Mouse (Mus musculus): ENCODE measurements around the gene Klhl30. TPM values are rescaled to one million over a fixed set of nuclear protein-coding genes. Genes with fewer than 3 reads are reported as not detected.

The Klhl30 gene
- polyA plus RNA-seq, 1 experiment from 2014 or later: 0.41 TPM

DNA sequence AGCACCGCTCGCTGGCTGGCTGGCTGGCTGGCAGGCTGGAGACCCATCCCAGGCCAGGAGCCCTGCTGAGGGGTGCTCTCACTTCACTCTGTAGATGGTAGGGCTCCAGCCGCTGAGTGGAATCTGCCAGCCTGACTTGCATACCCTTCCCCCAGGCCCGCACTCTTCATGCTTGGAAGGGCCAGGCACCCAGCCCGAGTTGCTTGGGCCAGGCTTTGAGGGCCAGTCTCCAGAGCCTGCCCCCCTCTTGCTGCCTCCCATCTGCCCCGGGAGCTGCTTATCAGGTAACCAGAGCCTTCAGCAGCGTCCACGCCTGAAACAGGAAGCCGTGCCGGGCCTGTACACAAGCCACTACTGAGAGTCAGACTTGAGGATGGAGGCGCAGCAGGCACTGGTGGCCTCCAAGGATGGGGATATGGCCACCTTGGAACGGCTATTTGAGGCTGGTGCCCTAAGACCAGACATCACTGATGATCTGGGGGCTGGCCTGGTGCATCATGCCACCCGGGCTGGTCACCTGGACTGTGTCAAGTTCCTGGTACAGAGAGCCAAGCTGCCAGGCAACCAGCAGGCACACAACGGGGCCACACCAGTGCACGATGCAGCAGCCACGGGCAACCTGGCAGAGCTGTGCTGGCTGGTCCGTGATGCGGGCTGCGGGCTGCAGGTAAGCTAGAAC, 28.9 kb upstream of the Klhl30 start, which contains the start of gene Espnl:
Gene Espnl, plus strand, starts transcription at position 316 of the 679 bp plus-strand sequence.
- Histone ChIP-seq H3K9ac (replicated peaks; ENCODE audit: low read depth, low read length) (no peak within 1 kb of the TSS), H3K9me3 (ENCODE audit: control insufficient read depth, low read depth, low read length) (no peaks in the 10 kb centered on the region), H3K27me3 (ENCODE audit: control insufficient read depth, insufficient read depth, low read length) (no peaks in the 10 kb centered on the region), H3K4me2 (replicated peaks; ENCODE audit: low read depth, low read length) (no peak within 1 kb of the TSS), H3K36me3 (ENCODE audit: control insufficient read depth, insufficient read depth, low read length) (no peaks in the 10 kb centered on the region), H3K4me1 (ENCODE audit: control insufficient read depth, insufficient read depth, low read length) (no peaks in the 10 kb centered on the region), H3K27ac (ENCODE audit: low read length) (no peak within 1 kb of the TSS), H3K4me3 (ENCODE audit: low read depth, low read length) (no peak within 1 kb of the TSS)
- 55% methylated on average over 19 of the region's 19 CpGs for WGBS
- no peak for ATAC-seq (ENCODE audit: insufficient number of reproducible peaks, insufficient read depth, low FRiP score, low read depth)

DNA sequence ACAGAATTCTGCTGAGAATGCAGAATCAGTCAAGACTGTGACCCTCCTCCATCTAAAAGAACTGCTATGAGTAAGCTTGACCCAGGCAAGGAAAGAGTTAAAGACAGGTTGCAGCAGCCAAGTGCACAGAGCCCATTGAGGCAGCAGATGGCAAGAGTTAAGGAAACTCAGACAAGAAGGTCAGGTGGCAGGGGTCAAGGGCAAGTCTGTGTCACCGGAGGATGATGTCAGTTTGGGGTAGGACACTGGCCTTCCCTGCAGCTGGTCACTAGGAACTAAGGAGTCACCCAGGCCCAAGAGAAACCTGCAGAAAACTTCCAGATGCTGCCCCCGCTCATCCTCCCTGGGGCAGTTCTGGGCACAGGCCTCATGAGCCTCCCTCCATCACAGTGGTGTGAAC, 26.2 kb upstream of the Klhl30 start:
- H3K9ac ChIP-seq (replicated peaks; ENCODE audit: low read depth, low read length): no peak overlapping the region
- H3K4me1 ChIP-seq (ENCODE audit: control insufficient read depth, insufficient read depth, low read length): no peaks in the 10 kb centered on the region
- no peaks in the 10 kb centered on the region for H3K9me3 ChIP-seq (ENCODE audit: control insufficient read depth, low read depth, low read length)
- H3K36me3 ChIP-seq (ENCODE audit: control insufficient read depth, insufficient read depth, low read length): no peaks in the 10 kb centered on the region
- no peak overlapping the region for H3K27ac ChIP-seq (ENCODE audit: low read length)
- H3K27me3 ChIP-seq (ENCODE audit: control insufficient read depth, insufficient read depth, low read length): no peaks in the 10 kb centered on the region
- 67% methylated on average over 2 of the region's 2 CpGs for WGBS
- no peak for ATAC-seq (ENCODE audit: insufficient number of reproducible peaks, insufficient read depth, low FRiP score, low read depth)
- H3K4me3 ChIP-seq (ENCODE audit: low read depth, low read length): no peak overlapping the region
- no peak overlapping the region for H3K4me2 ChIP-seq (replicated peaks; ENCODE audit: low read depth, low read length)

DNA sequence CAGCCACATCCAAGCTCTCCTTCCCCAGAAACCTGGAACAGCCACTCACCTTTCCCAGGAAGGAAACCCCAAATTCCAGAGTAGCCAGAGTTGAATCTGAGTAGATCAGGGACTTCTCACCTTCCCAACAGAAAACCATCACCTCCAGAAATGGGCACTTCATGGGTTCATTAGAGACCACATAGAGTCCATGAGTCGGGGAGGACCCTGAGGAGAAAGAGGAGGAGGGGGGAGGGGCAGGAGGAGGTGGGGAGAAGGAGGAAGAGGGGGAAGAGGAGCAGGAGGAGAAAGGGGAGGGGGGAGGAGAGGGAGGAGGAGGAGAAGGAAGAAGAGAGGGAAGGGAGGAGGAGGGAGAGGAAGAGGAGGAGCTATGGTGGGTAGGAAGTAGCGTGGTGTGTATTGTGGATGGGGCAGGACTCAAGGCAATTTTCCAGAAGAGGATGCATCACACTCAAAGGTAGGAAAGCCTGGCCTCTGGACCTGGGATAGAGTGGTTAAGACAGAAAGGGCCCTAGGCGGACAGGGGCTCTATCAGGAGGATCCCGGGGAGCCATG, 25.3 kb upstream of the Klhl30 start:
- Histone ChIP-seq H3K4me2 (replicated peaks; ENCODE audit: low read depth, low read length) (no peak overlapping the region), H3K4me3 (ENCODE audit: low read depth, low read length) (no peak overlapping the region), H3K27me3 (ENCODE audit: control insufficient read depth, insufficient read depth, low read length) (no peaks in the 10 kb centered on the region), H3K9ac (replicated peaks; ENCODE audit: low read depth, low read length) (no peak overlapping the region), H3K36me3 (ENCODE audit: control insufficient read depth, insufficient read depth, low read length) (no peaks in the 10 kb centered on the region), H3K9me3 (ENCODE audit: control insufficient read depth, low read depth, low read length) (no peaks in the 10 kb centered on the region), H3K27ac (ENCODE audit: low read length) (no peak overlapping the region), H3K4me1 (ENCODE audit: control insufficient read depth, insufficient read depth, low read length) (no peaks in the 10 kb centered on the region)
- no peak for ATAC-seq (ENCODE audit: insufficient number of reproducible peaks, insufficient read depth, low FRiP score, low read depth)
- WGBS: 84% methylated on average over 4 of the region's 4 CpGs

DNA sequence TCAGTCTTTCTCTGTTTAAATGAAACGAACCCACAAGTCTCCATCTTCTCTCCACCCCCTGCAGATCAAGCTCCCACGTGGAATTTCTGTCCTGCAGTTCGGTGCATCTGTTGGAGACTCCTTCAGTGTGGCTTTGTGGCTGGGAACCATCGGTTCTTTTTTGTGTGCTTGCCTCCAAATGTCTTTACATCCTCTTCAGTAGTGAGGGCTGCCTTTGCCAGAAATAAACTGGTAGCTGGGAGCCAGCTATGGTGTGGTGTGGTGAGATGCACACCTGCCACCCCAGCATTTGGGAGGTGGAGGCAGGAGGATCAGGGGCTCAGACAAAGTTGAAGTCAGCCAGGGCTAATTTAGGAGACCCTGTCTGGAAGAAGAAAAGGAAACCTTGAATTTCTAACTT, 18.7 kb upstream of the Klhl30 start:
- Histone ChIP-seq H3K9me3 (ENCODE audit: control insufficient read depth, low read depth, low read length) (no peaks in the 10 kb centered on the region), H3K27me3 (ENCODE audit: control insufficient read depth, insufficient read depth, low read length) (no peaks in the 10 kb centered on the region), H3K4me3 (ENCODE audit: low read depth, low read length) (no peak overlapping the region), H3K9ac (replicated peaks; ENCODE audit: low read depth, low read length) (no peak overlapping the region), H3K4me1 (ENCODE audit: control insufficient read depth, insufficient read depth, low read length) (no peaks in the 10 kb centered on the region), H3K4me2 (replicated peaks; ENCODE audit: low read depth, low read length) (no peak overlapping the region), H3K27ac (ENCODE audit: low read length) (no peak overlapping the region), H3K36me3 (ENCODE audit: control insufficient read depth, insufficient read depth, low read length) (no peaks in the 10 kb centered on the region)
- ATAC-seq (ENCODE audit: insufficient number of reproducible peaks, insufficient read depth, low FRiP score, low read depth): no peak
- WGBS: 60% methylated on average over 4 of the region's 4 CpGs

DNA sequence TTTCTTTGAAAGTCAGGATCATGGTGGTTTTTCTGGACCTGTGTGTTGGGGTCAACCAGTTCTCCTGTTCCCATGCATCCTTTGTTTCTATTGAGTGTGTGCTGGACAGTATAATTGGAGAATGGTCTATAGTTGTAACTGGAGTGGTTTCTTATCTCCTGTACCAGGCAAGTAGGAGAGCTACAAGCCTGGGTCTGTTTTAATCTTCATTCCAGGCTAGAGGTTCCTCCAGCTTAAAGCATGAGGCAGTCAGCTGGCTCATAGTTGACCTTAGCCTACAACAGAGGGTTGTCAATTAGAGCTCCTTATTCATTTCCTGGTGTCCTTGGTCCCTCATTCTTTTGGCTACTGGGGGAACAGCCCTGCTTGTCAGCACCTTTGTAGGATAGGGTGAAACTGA, 17.2 kb upstream of the Klhl30 start:
- no peaks in the 10 kb centered on the region for H3K4me1 ChIP-seq (ENCODE audit: control insufficient read depth, insufficient read depth, low read length)
- no peaks in the 10 kb centered on the region for H3K36me3 ChIP-seq (ENCODE audit: control insufficient read depth, insufficient read depth, low read length)
- H3K9me3 ChIP-seq (ENCODE audit: control insufficient read depth, low read depth, low read length): no peaks in the 10 kb centered on the region
- no peaks in the 10 kb centered on the region for H3K27me3 ChIP-seq (ENCODE audit: control insufficient read depth, insufficient read depth, low read length)
- H3K9ac ChIP-seq (replicated peaks; ENCODE audit: low read depth, low read length): no peak overlapping the region
- H3K27ac ChIP-seq (ENCODE audit: low read length): no peak overlapping the region
- no peak overlapping the region for H3K4me2 ChIP-seq (replicated peaks; ENCODE audit: low read depth, low read length)
- no peak for ATAC-seq (ENCODE audit: insufficient number of reproducible peaks, insufficient read depth, low FRiP score, low read depth)
- no peak overlapping the region for H3K4me3 ChIP-seq (ENCODE audit: low read depth, low read length)

DNA sequence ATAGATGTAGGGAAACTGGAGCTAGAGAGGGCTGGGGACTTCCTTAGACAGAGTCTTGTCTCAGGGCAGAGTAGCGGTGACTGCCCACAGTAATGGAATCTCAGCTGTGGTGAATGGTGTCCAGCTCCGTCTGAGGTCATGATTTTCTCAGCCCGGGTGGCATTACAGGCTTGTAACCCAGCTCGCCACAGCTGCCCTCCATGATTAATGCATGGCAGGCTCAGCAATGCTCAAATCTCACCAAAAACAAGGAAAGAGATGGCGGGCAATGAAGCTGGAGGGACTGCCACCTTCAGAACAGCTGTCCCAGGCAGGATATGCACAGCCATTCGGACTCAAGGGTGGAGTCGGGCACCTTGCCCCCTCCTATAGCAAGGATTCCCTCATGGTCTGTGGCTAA, 13.5 kb upstream of the Klhl30 start:
- H3K36me3 ChIP-seq (ENCODE audit: control insufficient read depth, insufficient read depth, low read length): no peaks in the 10 kb centered on the region

DNA sequence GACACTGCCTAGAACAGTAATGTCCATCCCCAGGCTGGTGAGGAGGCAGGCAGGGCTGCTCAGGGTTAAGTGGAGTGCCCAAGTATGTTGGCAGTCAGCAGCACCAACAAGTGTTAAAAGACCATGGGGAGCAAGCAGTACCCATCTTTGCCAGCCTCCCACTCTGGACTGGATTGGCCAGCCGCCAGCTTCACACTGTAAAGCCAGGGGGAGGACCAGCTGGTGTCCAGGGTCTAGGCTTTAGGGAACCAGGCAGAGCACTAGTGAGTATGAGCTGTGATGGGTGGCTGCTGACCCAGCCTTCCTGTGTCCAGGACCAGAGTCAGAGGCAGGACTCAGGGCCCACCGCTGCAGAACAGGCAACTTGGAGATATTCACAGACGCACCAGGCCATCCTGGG, 6.8 kb upstream of the Klhl30 start:
- whole genome bisulfite sequencing: 87% methylated on average over 3 of the region's 3 CpGs
- ATAC-seq (ENCODE audit: insufficient number of reproducible peaks, insufficient read depth, low FRiP score, low read depth): no peak

More for the DNA sequence above, 13.5 kb upstream of the Klhl30 start:
- ATAC-seq (ENCODE audit: insufficient number of reproducible peaks, insufficient read depth, low FRiP score, low read depth): no peak
- Histone ChIP-seq H3K4me2 (replicated peaks; ENCODE audit: low read depth, low read length) (no peak overlapping the region), H3K27ac (ENCODE audit: low read length) (no peak overlapping the region), H3K27me3 (ENCODE audit: control insufficient read depth, insufficient read depth, low read length) (no peaks in the 10 kb centered on the region), H3K9me3 (ENCODE audit: control insufficient read depth, low read depth, low read length) (no peaks in the 10 kb centered on the region), H3K4me3 (ENCODE audit: low read depth, low read length) (no peak overlapping the region), H3K9ac (replicated peaks; ENCODE audit: low read depth, low read length) (no peak overlapping the region), H3K4me1 (ENCODE audit: control insufficient read depth, insufficient read depth, low read length) (no peaks in the 10 kb centered on the region)
- 88% methylated on average over 7 of the region's 7 CpGs for WGBS

DNA sequence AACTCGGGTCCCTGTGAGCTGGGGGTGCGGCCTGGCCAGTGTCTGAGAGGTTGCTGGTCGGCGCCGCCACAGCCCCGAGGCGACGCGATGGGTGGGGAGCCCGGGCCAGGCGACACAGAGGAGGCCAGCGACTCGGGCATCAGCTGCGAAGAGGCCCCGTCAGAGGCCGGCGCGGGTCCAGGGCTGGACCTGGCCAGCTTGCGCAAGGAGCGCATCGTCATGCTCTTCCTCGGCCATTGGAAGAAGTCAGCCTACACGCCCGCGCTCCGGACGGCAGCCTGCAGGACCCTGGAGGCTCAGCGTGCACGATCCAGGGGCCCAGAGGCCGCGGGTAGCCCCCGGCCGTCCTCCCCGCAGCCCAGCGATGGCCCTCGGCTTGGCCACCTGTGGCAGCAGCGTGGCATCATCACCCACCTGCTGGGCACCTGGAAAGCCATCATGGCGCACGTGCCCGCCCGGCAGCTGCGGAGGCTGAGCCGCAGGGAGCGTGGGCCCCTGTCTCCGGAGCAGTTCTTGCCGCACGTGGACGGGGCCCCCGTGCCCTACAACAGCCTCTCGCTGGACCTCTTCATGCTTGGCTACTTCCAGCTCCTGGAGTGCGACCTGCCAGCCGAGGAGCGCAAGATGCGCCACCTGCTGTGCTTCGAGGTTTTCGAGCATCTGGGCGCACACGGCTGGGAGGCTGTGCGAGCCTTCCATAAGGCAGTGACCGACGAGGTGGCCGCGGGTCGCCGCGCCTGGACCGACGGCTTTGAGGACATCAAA, 5.7 kb upstream of the Klhl30 start:
- H3K4me1 ChIP-seq (ENCODE audit: control insufficient read depth, insufficient read depth, low read length): peaks cover 10% of the 10 kb centered on the region; the same call in 1 of the 2 replicates
- no peaks in the 10 kb centered on the region for H3K9me3 ChIP-seq (ENCODE audit: control insufficient read depth, low read depth, low read length)
- WGBS: 5% methylated on average over 68 of the region's 68 CpGs
- H3K4me3 ChIP-seq (ENCODE audit: low read depth, low read length): peak overlapping the region; percentile 22
- ATAC-seq (ENCODE audit: insufficient number of reproducible peaks, insufficient read depth, low FRiP score, low read depth): no peak
- no peak overlapping the region for H3K27ac ChIP-seq (ENCODE audit: low read length)
- peak overlapping the region; percentile 29 for H3K4me2 ChIP-seq (replicated peaks; ENCODE audit: low read depth, low read length)
- no peaks in the 10 kb centered on the region for H3K36me3 ChIP-seq (ENCODE audit: control insufficient read depth, insufficient read depth, low read length)
- H3K27me3 ChIP-seq (ENCODE audit: control insufficient read depth, insufficient read depth, low read length): peaks cover 31% of the 10 kb centered on the region
- no peak overlapping the region for H3K9ac ChIP-seq (replicated peaks; ENCODE audit: low read depth, low read length)

More for the DNA sequence above, 6.8 kb upstream of the Klhl30 start:
- H3K4me3 ChIP-seq (ENCODE audit: low read depth, low read length): no peak overlapping the region
- H3K9ac ChIP-seq (replicated peaks; ENCODE audit: low read depth, low read length): no peak overlapping the region
- H3K36me3 ChIP-seq (ENCODE audit: control insufficient read depth, insufficient read depth, low read length): no peaks in the 10 kb centered on the region
- peaks cover 31% of the 10 kb centered on the region for H3K27me3 ChIP-seq (ENCODE audit: control insufficient read depth, insufficient read depth, low read length)
- H3K9me3 ChIP-seq (ENCODE audit: control insufficient read depth, low read depth, low read length): no peaks in the 10 kb centered on the region
- H3K27ac ChIP-seq (ENCODE audit: low read length): no peak overlapping the region
- peaks cover 10% of the 10 kb centered on the region; the same call in 1 of the 2 replicates for H3K4me1 ChIP-seq (ENCODE audit: control insufficient read depth, insufficient read depth, low read length)
- no peak overlapping the region for H3K4me2 ChIP-seq (replicated peaks; ENCODE audit: low read depth, low read length)
